Mouse (Mus musculus) erythroblast, embryonic 14.5 days (primary cell): ENCODE data around the gene Pik3cb.

Source experiments
- GATA1 ChIP-seq: IDR thresholded peaks from 2 replicates; pipeline ENCODE4 v1.6.1; 2012; ENCODE audit warnings: low read length, inconsistent platforms, mixed read lengths
- TAL1 ChIP-seq: IDR thresholded peaks from 3 replicates; pipeline ENCODE4 v1.6.1; 2012; ENCODE audit warnings: low read length, inconsistent platforms, mixed read lengths

DNA sequence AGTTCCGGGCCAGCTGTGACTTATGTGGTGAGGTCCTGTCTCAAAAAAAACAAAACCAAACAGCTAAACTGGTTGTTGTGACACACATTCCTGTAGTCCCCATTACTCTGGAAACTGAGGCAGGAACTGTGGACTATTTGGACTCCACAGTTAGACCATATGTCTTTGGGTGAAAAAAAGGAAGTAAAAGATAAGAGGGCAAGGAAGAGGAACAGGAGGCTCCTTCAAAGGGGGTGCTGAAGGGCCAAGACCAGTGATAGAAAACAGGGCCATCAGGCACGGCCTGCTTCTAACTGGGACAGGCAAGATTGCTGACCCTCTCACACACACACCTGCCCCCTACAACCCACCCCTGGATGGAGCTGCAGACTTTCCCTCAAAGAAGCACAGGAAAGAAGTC, 22.4 kb upstream of the Pik3cb start:
- TF ChIP-seq GATA1: no peak
- no peak for TF ChIP-seq TAL1
